Mouse (Mus musculus): ENCODE data around the gene Rsbn1l. TPM values are rescaled to one million over a fixed set of nuclear protein-coding genes. Genes with fewer than 3 reads are reported as not detected.

The Rsbn1l gene
- total and polyA plus RNA-seq, 2 experiments, result 1.6 to 7.7 TPM

- no peak overlapping the region for H3K9ac ChIP-seq (ENCODE audit: low read depth, low read length)
- WGBS, result 83% methylated on average over 2 of the region's 2 CpGs
- TF ChIP-seq CTCF (IDR thresholded peaks at IDR 0.05; ENCODE audit: low read depth, low read length) (no peak), POLR2A (IDR thresholded peaks at IDR 0.05; ENCODE audit: extremely low read depth, insufficient read depth, low read length) (no peak)
- no peaks in the 10 kb centered on the region for H3K4me1 ChIP-seq (ENCODE audit: control insufficient read depth, insufficient read depth, low read length)
- H3K4me3 ChIP-seq (ENCODE audit: insufficient read depth, low read depth, low read length), result no peak overlapping the region
- peaks cover 23% of the 10 kb centered on the region for H3K36me3 ChIP-seq (ENCODE audit: control insufficient read depth, insufficient read depth, low read length)
- H3K79me2 ChIP-seq (ENCODE audit: control insufficient read depth, insufficient read depth, low read length), result no peaks in the 10 kb centered on the region
- no peak for DNase-seq (ENCODE audit: extremely low read depth, low read depth, low spot score)
- no peaks in the 10 kb centered on the region for H3K27me3 ChIP-seq (ENCODE audit: control insufficient read depth, insufficient read depth, low read length)
- H3K27ac ChIP-seq (replicated peaks; ENCODE audit: insufficient read depth, low read depth, low read length), result no peak overlapping the region
These were observed 58.6 kb downstream of the Rsbn1l start for GRCm38 (mm10) chr5:20897446-20898167.

- Histone ChIP-seq H3K36me3 (ENCODE audit: control insufficient read depth, insufficient read depth, low read length) (0 out of 2 replicates have a peak, but pooled peaks cover 5% of the 10 kb centered on the region), H3K4me3 (ENCODE audit: insufficient read depth, low read depth, low read length) (no peak overlapping the region), H3K27me3 (ENCODE audit: control insufficient read depth, insufficient read depth, low read length) (no peaks in the 10 kb centered on the region), H3K27ac (replicated peaks; ENCODE audit: insufficient read depth, low read depth, low read length) (no peak overlapping the region), H3K79me2 (ENCODE audit: control insufficient read depth, insufficient read depth, low read length) (no peaks in the 10 kb centered on the region), H3K4me1 (ENCODE audit: control insufficient read depth, insufficient read depth, low read length) (peaks cover 8% of the 10 kb centered on the region; the same call in 1 of the 2 replicates), H3K9ac (ENCODE audit: low read depth, low read length) (no peak overlapping the region)
- DNase-seq (ENCODE audit: extremely low read depth, low read depth, low spot score), result no peak
- WGBS, result 60% methylated on average over 4 of the region's 4 CpGs
- TF ChIP-seq POLR2A (IDR thresholded peaks at IDR 0.05; ENCODE audit: extremely low read depth, insufficient read depth, low read length) (no peak), CTCF (IDR thresholded peaks at IDR 0.05; ENCODE audit: low read depth, low read length) (no peak)
These were observed 72.1 kb downstream of the Rsbn1l start for GRCm38 (mm10) chr5:20884036-20884620.

GRCm38 (mm10) chr5:20881915-20882800, 74.0 kb downstream of the Rsbn1l start, which contains the start of the genes Phtf2 and Tmem60:
Gene Phtf2 (minus strand): TSS chr5:20882124.
Gene Tmem60 (plus strand): TSS chr5:20882191.
- under 1% methylated on average over 94 of the region's 94 CpGs for WGBS
- H3K27ac ChIP-seq (replicated peaks; ENCODE audit: insufficient read depth, low read depth, low read length), result peak within 1 kb of the TSS; percentile 91
- H3K36me3 ChIP-seq (ENCODE audit: control insufficient read depth, insufficient read depth, low read length), result 0 out of 2 replicates have a peak, but pooled peaks cover 3% of the 10 kb centered on the region
- peak within 1 kb of the TSS; percentile 97 for H3K9ac ChIP-seq (ENCODE audit: low read depth, low read length)
- TF ChIP-seq CTCF (IDR thresholded peaks at IDR 0.05; ENCODE audit: low read depth, low read length) (no peak), POLR2A (IDR thresholded peaks at IDR 0.05; ENCODE audit: extremely low read depth, insufficient read depth, low read length) (peak; percentile 96)
- peak within 1 kb of the TSS; percentile 93 for H3K4me3 ChIP-seq (ENCODE audit: insufficient read depth, low read depth, low read length)
- no peaks in the 10 kb centered on the region for H3K79me2 ChIP-seq (ENCODE audit: control insufficient read depth, insufficient read depth, low read length)
- no peaks in the 10 kb centered on the region for H3K27me3 ChIP-seq (ENCODE audit: control insufficient read depth, insufficient read depth, low read length)
- H3K4me1 ChIP-seq (ENCODE audit: control insufficient read depth, insufficient read depth, low read length), result peaks cover 8% of the 10 kb centered on the region; the same call in 1 of the 2 replicates
- peak; percentile 93 for DNase-seq (ENCODE audit: extremely low read depth, low read depth, low spot score)

- H3K27ac ChIP-seq (replicated peaks; ENCODE audit: insufficient read depth, low read depth, low read length), result peak overlapping the region; percentile 33; the same call in 1 of the 2 replicates
- H3K36me3 ChIP-seq (ENCODE audit: control insufficient read depth, insufficient read depth, low read length), result no peaks in the 10 kb centered on the region
- H3K4me3 ChIP-seq (ENCODE audit: insufficient read depth, low read depth, low read length), result peak overlapping the region; percentile 92
- no peaks in the 10 kb centered on the region for H3K79me2 ChIP-seq (ENCODE audit: control insufficient read depth, insufficient read depth, low read length)
- peak; percentile 32 for DNase-seq (ENCODE audit: extremely low read depth, low read depth, low spot score)
- H3K27me3 ChIP-seq (ENCODE audit: control insufficient read depth, insufficient read depth, low read length), result no peaks in the 10 kb centered on the region
- peaks cover 8% of the 10 kb centered on the region; the same call in 1 of the 2 replicates for H3K4me1 ChIP-seq (ENCODE audit: control insufficient read depth, insufficient read depth, low read length)
- peak overlapping the region; percentile 97 for H3K9ac ChIP-seq (ENCODE audit: low read depth, low read length)
- WGBS, result 4% methylated on average over 50 of the region's 64 CpGs
- TF ChIP-seq CTCF (IDR thresholded peaks at IDR 0.05; ENCODE audit: low read depth, low read length) (no peak), POLR2A (IDR thresholded peaks at IDR 0.05; ENCODE audit: extremely low read depth, insufficient read depth, low read length) (no peak)
These were observed 75.1 kb downstream of the Rsbn1l start for GRCm38 (mm10) chr5:20880797-20881775.

GRCm38 (mm10) chr5:20880386-20880785, 75.8 kb downstream of the Rsbn1l start:
- DNase-seq (ENCODE audit: extremely low read depth, low read depth, low spot score), result peak; percentile 12
- H3K9ac ChIP-seq (ENCODE audit: low read depth, low read length), result no peak overlapping the region
- no peak overlapping the region for H3K27ac ChIP-seq (replicated peaks; ENCODE audit: insufficient read depth, low read depth, low read length)
- no peaks in the 10 kb centered on the region for H3K36me3 ChIP-seq (ENCODE audit: control insufficient read depth, insufficient read depth, low read length)
- H3K79me2 ChIP-seq (ENCODE audit: control insufficient read depth, insufficient read depth, low read length), result no peaks in the 10 kb centered on the region
- no peaks in the 10 kb centered on the region for H3K27me3 ChIP-seq (ENCODE audit: control insufficient read depth, insufficient read depth, low read length)
- 90% methylated on average over 2 of the region's 2 CpGs for WGBS
- peaks cover 8% of the 10 kb centered on the region; the same call in 1 of the 2 replicates for H3K4me1 ChIP-seq (ENCODE audit: control insufficient read depth, insufficient read depth, low read length)
- no peak overlapping the region for H3K4me3 ChIP-seq (ENCODE audit: insufficient read depth, low read depth, low read length)
- TF ChIP-seq POLR2A (IDR thresholded peaks at IDR 0.05; ENCODE audit: extremely low read depth, insufficient read depth, low read length), result no peak
- no peak for TF ChIP-seq CTCF (IDR thresholded peaks at IDR 0.05; ENCODE audit: low read depth, low read length)

All from liver, adult 2 months (tissue).